Mouse (Mus musculus): ENCODE measurements around the gene Dgki.

GRCm38 (mm10) chr6:36880643-36881263 is 419.2 kb downstream of the Dgki start:
- TF ChIP-seq ZC3H11A (IDR thresholded peaks at IDR 0.05; ENCODE audit: borderline replicate concordance, low read depth, low read length) (no peak), MAFK (IDR thresholded peaks at IDR 0.05; ENCODE audit: insufficient read depth, low read depth, low read length) (no peak), CHD2 (IDR thresholded peaks at IDR 0.05; ENCODE audit: low read depth, low read length) (no peak), ZNF384 (IDR thresholded peaks at IDR 0.05; ENCODE audit: low read depth, low read length) (no peak)

All from ES-E14 (cell line).